In genomic region chr2:69790722-69791121, GRCm38 (mm10) we compare ENCODE assay signal across 7 mouse cellular contexts. TPM values are rescaled to one million over a fixed set of nuclear protein-coding genes. Genes with fewer than 3 reads are reported as not detected.
DNase-seq lines count a peak whose midpoint lies in the region; ATAC-seq lines count a peak whose summit lies in the region.

No protein-coding gene starts in this region.

- H3K4me3 ChIP-seq in liver, embryonic 11.5 days (ENCODE audit: low read depth, low read length), result peak overlapping the region; percentile 60; the same call in 1 of the 2 replicates
- 0 out of 2 replicates have a peak overlapping the region, but pooled peaks have one; percentile 49 for H3K4me3 ChIP-seq in forebrain, embryonic 11.5 days (ENCODE audit: low read depth, low read length)
- peak overlapping the region; percentile 67; the same call in 1 of the 2 replicates for H3K4me3 ChIP-seq in limb, embryonic 10.5 days
- peak overlapping the region; percentile 72 for H3K4me3 ChIP-seq in neural tube, embryonic 15.5 days (replicated peaks)

- no peak overlapping the region for H3K27ac ChIP-seq in liver, embryonic 11.5 days (ENCODE audit: low read depth, low read length)
- H3K27ac ChIP-seq in forebrain, embryonic 11.5 days (ENCODE audit: low read depth, low read length), result no peak overlapping the region
- H3K27ac ChIP-seq in limb, embryonic 10.5 days, result no peak overlapping the region
- H3K27ac ChIP-seq in neural tube, embryonic 15.5 days (replicated peaks), result no peak overlapping the region

- H3K4me2 ChIP-seq in liver, embryonic 11.5 days, result peak overlapping the region; percentile 79
- peak overlapping the region; percentile 81 for H3K4me2 ChIP-seq in forebrain, embryonic 11.5 days (ENCODE audit: low read depth, low read length, severe bottlenecking)
- H3K4me2 ChIP-seq in neural tube, embryonic 15.5 days, result peak overlapping the region; percentile 89

- H3K9me3 ChIP-seq in liver, embryonic 11.5 days (ENCODE audit: control insufficient read depth, low read length), result no peaks in the 10 kb centered on the region
- no peaks in the 10 kb centered on the region for H3K9me3 ChIP-seq in forebrain, embryonic 11.5 days (ENCODE audit: control insufficient read depth, low read length)
- no peaks in the 10 kb centered on the region for H3K9me3 ChIP-seq in limb, embryonic 10.5 days (replicated peaks)
- no peaks in the 10 kb centered on the region for H3K9me3 ChIP-seq in neural tube, embryonic 15.5 days (replicated peaks)

- peaks cover 9% of the 10 kb centered on the region for H3K36me3 ChIP-seq in liver, embryonic 11.5 days (ENCODE audit: control insufficient read depth, insufficient read depth, low read length)
- H3K36me3 ChIP-seq in forebrain, embryonic 11.5 days (ENCODE audit: control insufficient read depth, insufficient read depth, low read length), result peaks cover 3% of the 10 kb centered on the region; the same call in 1 of the 2 replicates
- H3K36me3 ChIP-seq in limb, embryonic 10.5 days, result peaks cover 31% of the 10 kb centered on the region
- peaks cover 32% of the 10 kb centered on the region for H3K36me3 ChIP-seq in neural tube, embryonic 15.5 days

- H3K9ac ChIP-seq in liver, embryonic 11.5 days (ENCODE audit: low read depth, low read length), result no peak overlapping the region
- H3K9ac ChIP-seq in forebrain, embryonic 11.5 days (ENCODE audit: low read length), result no peak overlapping the region; the same call in 1 of the 2 replicates
- no peak overlapping the region for H3K9ac ChIP-seq in neural tube, embryonic 15.5 days (replicated peaks)

- H3K4me1 ChIP-seq in liver, embryonic 11.5 days (replicated peaks; ENCODE audit: control insufficient read depth, insufficient read depth, low read length), result peaks cover 3% of the 10 kb centered on the region; the same call in 1 of the 2 replicates
- H3K4me1 ChIP-seq in forebrain, embryonic 11.5 days (replicated peaks; ENCODE audit: control insufficient read depth, insufficient read depth, low read length), result no peaks in the 10 kb centered on the region
- H3K4me1 ChIP-seq in limb, embryonic 10.5 days, result peaks cover 10% of the 10 kb centered on the region
- peaks cover 20% of the 10 kb centered on the region for H3K4me1 ChIP-seq in neural tube, embryonic 15.5 days

- DNase-seq in liver, embryonic 11.5 days (ENCODE audit: low spot score), result no peak
- no peak for DNase-seq in liver
- no peak for DNase-seq in forebrain, embryonic 11.5 days (ENCODE audit: low spot score)
- no peak for DNase-seq in limb, embryonic 10.5 days (ENCODE audit: low spot score)
- no peak for DNase-seq in natural killer cell, adult 2 months (ENCODE audit: low spot score in 2 of 2)
- DNase-seq in frontal cortex, postnatal 14 days (ENCODE audit: low spot score in 2 of 2), result no peak

- WGBS in liver, embryonic 11.5 days, result 59% methylated on average over 4 of the region's 4 CpGs
- WGBS in forebrain, embryonic 11.5 days, result 77% methylated on average over 4 of the region's 4 CpGs
- WGBS in limb, embryonic 10.5 days, result 81% methylated on average over 4 of the region's 4 CpGs
- 76% methylated on average over 4 of the region's 4 CpGs for WGBS in neural tube, embryonic 15.5 days

- ATAC-seq in liver, embryonic 11.5 days (replicated peaks; ENCODE audit: low FRiP score), result no peak
- no peak for ATAC-seq in forebrain, embryonic 11.5 days (replicated peaks; ENCODE audit: low FRiP score)
- ATAC-seq in neural tube, embryonic 15.5 days (ENCODE audit: low FRiP score), result no peak

- H3K27me3 ChIP-seq in liver, embryonic 11.5 days (replicated peaks; ENCODE audit: control insufficient read depth, insufficient read depth, low read length), result no peaks in the 10 kb centered on the region
- H3K27me3 ChIP-seq in forebrain, embryonic 11.5 days (ENCODE audit: control insufficient read depth, insufficient read depth, low read length), result no peaks in the 10 kb centered on the region
- no peaks in the 10 kb centered on the region for H3K27me3 ChIP-seq in limb, embryonic 10.5 days (ENCODE audit: low read depth, poor library complexity, severe bottlenecking)
- no peaks in the 10 kb centered on the region for H3K27me3 ChIP-seq in neural tube, embryonic 15.5 days (replicated peaks)

RNA-seq across cellular contexts. Expression of gene Phospho2, which starts 1.3 kb away (rescaled TPM):
- polyA plus RNA-seq in liver, embryonic 11.5 days (2014; fragmentation: Nextera tagmentation; extraction: Ambion mirVana), result 24.9 and 25.2 TPM in 2 replicates
- polyA plus RNA-seq in forebrain, embryonic 11.5 days (2014; fragmentation: Nextera tagmentation; extraction: Ambion mirVana), result 34.5 and 39.1 TPM in 2 replicates
- 22.0 and 27.1 TPM in 2 replicates for polyA plus RNA-seq in limb, embryonic 10.5 days (2016; fragmentation: Nextera tagmentation; extraction: Ambion mirVana)
- 35.0 and 36.3 TPM in 2 replicates for polyA plus RNA-seq in neural tube, embryonic 15.5 days (2015; fragmentation: Nextera tagmentation; extraction: Ambion mirVana)

RNA-seq across cellular contexts. Expression of gene Ccdc173, which starts 1.3 kb away (rescaled TPM):
- 1.2 and 1.4 TPM in 2 replicates for polyA plus RNA-seq in liver, embryonic 11.5 days (2014; fragmentation: Nextera tagmentation; extraction: Ambion mirVana)
- 4.2 and 4.8 TPM in 2 replicates for polyA plus RNA-seq in forebrain, embryonic 11.5 days (2014; fragmentation: Nextera tagmentation; extraction: Ambion mirVana)
- 1.3 and 2.1 TPM in 2 replicates for polyA plus RNA-seq in limb, embryonic 10.5 days (2016; fragmentation: Nextera tagmentation; extraction: Ambion mirVana)
- polyA plus RNA-seq in neural tube, embryonic 15.5 days (2015; fragmentation: Nextera tagmentation; extraction: Ambion mirVana), result 1.9 and 2.2 TPM in 2 replicates

RNA-seq across cellular contexts. Expression of gene Klhl23, which starts 31.0 kb away (rescaled TPM):
- 44.9 and 47.7 TPM in 2 replicates for polyA plus RNA-seq in liver, embryonic 11.5 days (2014; fragmentation: Nextera tagmentation; extraction: Ambion mirVana)
- polyA plus RNA-seq in forebrain, embryonic 11.5 days (2014; fragmentation: Nextera tagmentation; extraction: Ambion mirVana), result 36.3 and 36.7 TPM in 2 replicates
- polyA plus RNA-seq in limb, embryonic 10.5 days (2016; fragmentation: Nextera tagmentation; extraction: Ambion mirVana), result 24.8 and 30.8 TPM in 2 replicates
- 88.3 and 96.9 TPM in 2 replicates for polyA plus RNA-seq in neural tube, embryonic 15.5 days (2015; fragmentation: Nextera tagmentation; extraction: Ambion mirVana)
